Mouse (Mus musculus) myocyte (in vitro differentiated cells): Measurements from ENCODE around the gene Pdlim3. TPM values are rescaled to one million over a fixed set of nuclear protein-coding genes. Genes with fewer than 3 reads are reported as not detected.

Source experiments
- H3K27me3 ChIP-seq: one replicate; pipeline ENCODE4 v1.6.1; 2011; ENCODE audit not compliant: control insufficient read depth, insufficient read depth, insufficient read length
- H3K36me3 ChIP-seq: one replicate; pipeline ENCODE4 v1.6.1; 2011; ENCODE audit not compliant: control insufficient read depth, insufficient read depth
- H3K4me2 ChIP-seq: one replicate; pipeline ENCODE4 v1.6.1; 2011; ENCODE audit warnings: low read depth, control low read depth
- H3K4me3 ChIP-seq: one replicate; pipeline ENCODE4 v1.5.1; 2011; ENCODE audit warnings: mild to moderate bottlenecking, control low read depth, moderate library complexity
- H3K79me2 ChIP-seq: one replicate; pipeline ENCODE4 v1.6.1; 2011; ENCODE audit not compliant: control insufficient read depth, insufficient read depth
- H3ac ChIP-seq: one replicate; pipeline ENCODE4 v1.6.1; 2011; ENCODE audit not compliant: control insufficient read depth, insufficient read length
- CEBPB ChIP-seq: IDR thresholded peaks from 2 replicates; pipeline ENCODE4 v1.6.1; 2011; ENCODE audit warnings: mild to moderate bottlenecking, moderate library complexity; ENCODE audit not compliant: poor library complexity, insufficient read depth, severe bottlenecking
- E2F4 ChIP-seq: IDR thresholded peaks from one replicate; pipeline ENCODE4 v1.6.1; 2011; ENCODE audit warnings: mild to moderate bottlenecking, control low read depth, moderate library complexity; ENCODE audit not compliant: insufficient read depth
- MAX ChIP-seq: IDR thresholded peaks from one replicate; pipeline ENCODE4 v1.6.1; 2011; ENCODE audit warnings: low read depth, mild to moderate bottlenecking, control low read depth
- MYOD1 ChIP-seq, 3 experiments: IDR thresholded peaks; one replicate each; pipeline ENCODE4 v1.6.1; 2011; ENCODE audit warnings: control low read depth in 2 of 3, low read depth in 2 of 3, mild to moderate bottlenecking in 2 of 3, moderate library complexity in 1 of 3; ENCODE audit not compliant: insufficient read length in 2 of 3, control insufficient read depth in 1 of 3
- MYOG ChIP-seq, 3 experiments: IDR thresholded peaks; one replicate each; pipeline ENCODE4 v1.6.1; 2011; ENCODE audit warnings: control low read depth in 2 of 3, low read depth in 2 of 3, mild to moderate bottlenecking in 2 of 3; ENCODE audit not compliant: insufficient read length in 2 of 3, control insufficient read depth in 1 of 3, insufficient read depth in 1 of 3
- POLR2A ChIP-seq: IDR thresholded peaks from one replicate; pipeline ENCODE4 v1.6.1; 2011; ENCODE audit warnings: low read depth, mild to moderate bottlenecking, control low read depth, moderate library complexity; ENCODE audit not compliant: insufficient read length
- POLR2AphosphoS2 ChIP-seq: IDR thresholded peaks from one replicate; pipeline ENCODE4 v1.6.1; 2011; ENCODE audit warnings: low read depth, control low read depth; ENCODE audit not compliant: insufficient read length
- REST ChIP-seq: IDR thresholded peaks from one replicate; pipeline ENCODE4 v1.6.1; 2011; ENCODE audit warnings: mild to moderate bottlenecking, control low read depth, moderate library complexity; ENCODE audit not compliant: insufficient read depth, insufficient read length
- SRF ChIP-seq: IDR thresholded peaks from one replicate; pipeline ENCODE4 v1.6.1; 2011; ENCODE audit warnings: low read depth; ENCODE audit not compliant: control insufficient read depth, insufficient read length
- TCF12 ChIP-seq: IDR thresholded peaks from one replicate; pipeline ENCODE4 v1.6.1; 2011; ENCODE audit warnings: mild to moderate bottlenecking, control low read depth; ENCODE audit not compliant: poor library complexity, insufficient read depth, severe bottlenecking
- TCF3 ChIP-seq: IDR thresholded peaks from one replicate; pipeline ENCODE4 v1.6.1; 2011; ENCODE audit warnings: low read depth, control low read depth; ENCODE audit not compliant: insufficient read length
- USF1 ChIP-seq: IDR thresholded peaks from one replicate; pipeline ENCODE4 v1.6.1; 2011; ENCODE audit warnings: low read depth, mild to moderate bottlenecking, control low read depth, moderate library complexity
- polyA plus RNA-seq: library from polyadenylated mRNA; unstranded; fragments of >200 nt; fragmentation: generic; extraction: Trizol; gene quantifications from one replicate; pipeline ENCODE4 v1.2.1, GENCODE M21; 2012; ENCODE audit warnings: missing spikeins

The Pdlim3 gene
- polyA plus RNA-seq, 1 experiment = 77.7 TPM

- Histone ChIP-seq H3K4me2 (no peak overlapping the region), H3K36me3 (peaks cover 11% of the 10 kb centered on the region), H3K79me2 (peaks cover 3% of the 10 kb centered on the region), H3ac (no peak overlapping the region), H3K4me3 (no peak overlapping the region), H3K27me3 (no peaks in the 10 kb centered on the region)
- TF ChIP-seq CEBPB = no peak
- no peak for TF ChIP-seq SRF
- no peak for TF ChIP-seq TCF12
- no peak for TF ChIP-seq POLR2AphosphoS2
- TF ChIP-seq MYOD1 (IDR thresholded peaks at IDR 0.05; ENCODE audit: control insufficient read depth in 1 of 3, insufficient read length in 2 of 3, low read depth in 2 of 3) = no peak
These were observed 28.4 kb downstream of the Pdlim3 start for GRCm38 (mm10) chr8:45913707-45914106.

- Histone ChIP-seq H3K79me2 (peaks cover 3% of the 10 kb centered on the region), H3K4me2 (peak overlapping the region; percentile 58), H3ac (no peak overlapping the region), H3K4me3 (no peak overlapping the region), H3K27me3 (no peaks in the 10 kb centered on the region), H3K36me3 (peaks cover 11% of the 10 kb centered on the region)
- TF ChIP-seq REST (no peak), MYOG (IDR thresholded peaks at IDR 0.05; ENCODE audit: control insufficient read depth in 1 of 3, insufficient read depth in 1 of 3, insufficient read length in 2 of 3, low read depth in 2 of 3) (no peak), TCF3 (no peak), MYOD1 (IDR thresholded peaks at IDR 0.05; ENCODE audit: control insufficient read depth in 1 of 3, insufficient read length in 2 of 3, low read depth in 2 of 3) (no peak), CEBPB (no peak), MAX (no peak), POLR2A (no peak), E2F4 (no peak), SRF (no peak), USF1 (no peak), POLR2AphosphoS2 (no peak), TCF12 (no peak)
These were observed 31.2 kb downstream of the Pdlim3 start for GRCm38 (mm10) chr8:45916496-45916895.

GRCm38 (mm10) chr8:45917040-45917679 lies 31.9 kb downstream of the Pdlim3 start:
- Histone ChIP-seq H3ac (no peak overlapping the region), H3K79me2 (peaks cover 3% of the 10 kb centered on the region), H3K36me3 (peaks cover 11% of the 10 kb centered on the region), H3K4me2 (peak overlapping the region; percentile 58), H3K4me3 (no peak overlapping the region), H3K27me3 (no peaks in the 10 kb centered on the region)
- TF ChIP-seq MYOD1 (IDR thresholded peaks at IDR 0.05; ENCODE audit: control insufficient read depth in 1 of 3, insufficient read length in 2 of 3, low read depth in 2 of 3) (peak in 2 of 3 experiments; percentile 7 to 56), CEBPB (peak; percentile 27; the same call in 1 of the 2 replicates), USF1 (no peak), TCF12 (peak; percentile 4), REST (no peak), E2F4 (no peak), MYOG (IDR thresholded peaks at IDR 0.05; ENCODE audit: control insufficient read depth in 1 of 3, insufficient read depth in 1 of 3, insufficient read length in 2 of 3, low read depth in 2 of 3) (peak; percentile 18 to 72 (median 70)), SRF (peak; percentile 77)

GRCm38 (mm10) chr8:45918891-45919290 lies 33.6 kb downstream of the Pdlim3 start:
- TF ChIP-seq CEBPB (no peak), POLR2A (no peak), USF1 (no peak), REST (no peak), TCF3 (no peak), POLR2AphosphoS2 (no peak), MYOG (IDR thresholded peaks at IDR 0.05; ENCODE audit: control insufficient read depth in 1 of 3, insufficient read depth in 1 of 3, insufficient read length in 2 of 3, low read depth in 2 of 3) (no peak), MAX (no peak), SRF (no peak), MYOD1 (IDR thresholded peaks at IDR 0.05; ENCODE audit: control insufficient read depth in 1 of 3, insufficient read length in 2 of 3, low read depth in 2 of 3) (no peak), E2F4 (no peak), TCF12 (no peak)
- peaks cover 7% of the 10 kb centered on the region for H3K36me3 ChIP-seq
- no peak overlapping the region for H3K4me2 ChIP-seq
- H3K4me3 ChIP-seq = no peak overlapping the region
- no peaks in the 10 kb centered on the region for H3K79me2 ChIP-seq
- no peak overlapping the region for H3ac ChIP-seq
- H3K27me3 ChIP-seq = no peaks in the 10 kb centered on the region

- H3K4me2 ChIP-seq = no peak overlapping the region
- TF ChIP-seq MYOD1 (IDR thresholded peaks at IDR 0.05; ENCODE audit: control insufficient read depth in 1 of 3, insufficient read length in 2 of 3, low read depth in 2 of 3) = no peak
- TF ChIP-seq MAX = no peak
- no peak for TF ChIP-seq POLR2AphosphoS2
These were observed 35.1 kb downstream of the Pdlim3 start for GRCm38 (mm10) chr8:45920392-45920791.

More at GRCm38 (mm10) chr8:45920392-45920791, 35.1 kb downstream of the Pdlim3 start:
- Histone ChIP-seq H3K79me2 (no peaks in the 10 kb centered on the region), H3K4me3 (no peak overlapping the region), H3ac (no peak overlapping the region), H3K27me3 (no peaks in the 10 kb centered on the region), H3K36me3 (peaks cover 5% of the 10 kb centered on the region)
